Mouse (Mus musculus): ENCODE data around the gene AA467197. TPM values are rescaled to one million over a fixed set of nuclear protein-coding genes. Genes with fewer than 3 reads are reported as not detected.
A peak's percentile ranks its signal among the peaks of the same experiment; 100 is the strongest.

AA467197 gene
- total RNA-seq, 2 experiments from 2014 or later, result 0.41 to 0.60 TPM

DNA sequence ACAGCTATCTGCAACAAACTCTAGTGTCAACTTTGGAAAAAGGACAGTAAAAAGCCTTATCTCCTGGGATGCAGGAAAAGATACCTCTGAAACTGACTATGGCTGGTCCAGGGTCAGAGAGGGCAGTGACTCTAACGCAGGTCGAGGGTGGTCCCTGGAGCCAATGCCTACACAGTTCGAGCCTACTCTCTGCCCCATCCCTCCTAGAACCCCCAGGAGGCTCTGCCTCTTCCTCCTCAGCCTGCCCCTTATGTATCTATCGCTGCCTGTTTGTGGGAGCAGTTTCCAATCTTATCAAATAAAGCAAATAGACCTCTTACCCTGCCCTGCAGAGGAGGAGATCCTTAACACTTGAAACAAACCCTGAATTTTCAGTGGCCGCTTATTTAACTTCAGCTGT lies 1.9 kb downstream of the AA467197 start:
- no peak for DNase-seq

DNA sequence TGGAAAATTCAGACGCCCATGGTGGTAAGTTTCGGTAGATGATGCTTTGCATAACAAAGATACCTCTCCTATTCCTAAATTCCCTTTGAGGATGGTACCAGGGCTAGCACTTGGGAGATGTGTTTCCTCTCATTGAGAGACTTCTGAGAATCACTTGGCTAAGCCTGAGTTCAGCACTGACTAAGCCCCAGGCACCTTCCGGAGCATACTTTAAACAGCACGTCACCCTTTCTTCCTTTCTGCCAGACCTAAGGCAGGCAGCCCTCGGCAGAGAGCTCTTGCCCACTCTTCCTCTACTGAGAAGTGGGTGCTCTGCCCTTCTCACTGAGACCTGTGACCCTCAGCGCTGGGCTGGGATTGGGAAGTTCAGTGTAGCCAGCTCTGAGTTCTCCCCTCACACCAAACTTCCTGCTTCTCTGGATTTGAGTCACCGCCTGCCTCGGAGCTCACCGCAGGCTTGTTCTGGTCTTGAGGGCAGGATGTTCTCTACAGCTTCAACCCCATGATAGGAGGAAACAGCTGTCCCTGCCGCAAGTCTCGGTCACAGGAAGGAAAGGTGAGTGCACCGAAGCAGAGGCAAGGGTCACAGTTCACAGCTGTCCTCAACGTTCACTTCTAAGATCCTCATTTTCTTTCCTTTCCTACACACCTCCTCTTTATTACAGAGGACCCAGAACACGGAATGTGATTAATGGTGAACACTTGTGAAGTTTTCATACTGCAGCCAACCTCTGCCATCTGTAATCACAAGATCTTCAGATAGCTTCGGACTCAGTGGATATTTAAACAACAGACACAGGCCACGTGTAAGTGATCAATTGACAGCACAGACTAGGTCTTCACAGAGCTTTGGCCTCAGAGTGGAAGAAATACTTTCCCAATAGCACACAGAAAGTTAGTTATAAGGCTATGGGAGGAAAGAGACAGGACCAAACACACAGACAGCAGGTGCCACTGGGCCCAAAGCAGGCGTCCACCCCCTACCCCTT lies 15.6 kb downstream of the AA467197 start:
- DNase-seq, result peak; percentile 24 to 70

- no peak for DNase-seq
These were observed 19.3 kb downstream of the AA467197 start for GRCm38 (mm10) chr2:122656052-122656451.

- DNase-seq, result no peak
These were observed 20.0 kb downstream of the AA467197 start for GRCm38 (mm10) chr2:122656767-122657166.

GRCm38 (mm10) chr2:122657707-122658524 lies 21.1 kb downstream of the AA467197 start:
- no peak for DNase-seq

- no peak for DNase-seq
These were observed 23.0 kb downstream of the AA467197 start for GRCm38 (mm10) chr2:122659825-122660224.

GRCm38 (mm10) chr2:122665253-122665972 lies 28.6 kb downstream of the AA467197 start:
- DNase-seq, result no peak

DNA sequence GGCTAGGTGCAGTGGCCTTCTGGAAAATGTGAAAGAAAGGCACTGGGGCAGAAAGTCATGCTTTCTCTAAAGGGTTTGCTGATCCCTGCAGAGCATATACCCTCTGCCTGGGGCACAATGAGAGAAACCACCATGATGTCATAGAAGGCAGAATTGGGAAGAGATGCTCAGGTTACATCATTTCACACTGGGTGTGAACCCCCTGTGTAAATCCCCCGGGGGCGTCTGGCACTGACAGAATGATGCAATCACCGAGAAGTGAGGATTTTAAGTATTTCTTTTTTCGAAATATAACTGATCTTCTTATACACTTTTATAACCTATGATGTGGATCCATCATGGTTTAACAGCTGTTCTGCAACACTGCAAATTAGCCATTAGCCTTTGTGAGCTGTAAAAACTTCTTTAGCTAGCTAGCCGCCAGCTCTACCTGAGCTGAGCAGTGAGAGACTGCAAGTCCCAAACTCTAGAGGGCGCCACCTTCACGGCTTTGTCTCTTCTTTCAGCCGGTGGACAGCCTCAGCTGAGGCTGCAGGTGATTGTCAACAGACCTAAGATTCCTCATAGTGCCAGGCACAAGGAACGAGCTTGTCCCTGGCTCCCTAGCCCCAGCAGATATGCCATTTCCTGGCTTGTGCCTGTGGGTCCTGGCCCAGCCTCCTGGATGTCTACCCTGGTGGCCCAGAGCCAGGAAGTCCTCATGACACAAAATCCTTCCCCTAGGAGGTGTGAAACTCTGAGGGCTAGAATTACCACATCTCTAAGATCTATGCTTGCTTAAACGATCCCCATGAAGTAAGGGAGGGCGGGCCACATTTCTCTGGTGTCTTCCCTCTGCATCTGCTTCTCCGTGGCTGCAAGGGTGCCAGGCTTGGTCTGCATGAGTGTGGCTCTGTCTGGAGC lies 29.4 kb downstream of the AA467197 start:
- peak; percentile 12 to 50 for DNase-seq

DNA sequence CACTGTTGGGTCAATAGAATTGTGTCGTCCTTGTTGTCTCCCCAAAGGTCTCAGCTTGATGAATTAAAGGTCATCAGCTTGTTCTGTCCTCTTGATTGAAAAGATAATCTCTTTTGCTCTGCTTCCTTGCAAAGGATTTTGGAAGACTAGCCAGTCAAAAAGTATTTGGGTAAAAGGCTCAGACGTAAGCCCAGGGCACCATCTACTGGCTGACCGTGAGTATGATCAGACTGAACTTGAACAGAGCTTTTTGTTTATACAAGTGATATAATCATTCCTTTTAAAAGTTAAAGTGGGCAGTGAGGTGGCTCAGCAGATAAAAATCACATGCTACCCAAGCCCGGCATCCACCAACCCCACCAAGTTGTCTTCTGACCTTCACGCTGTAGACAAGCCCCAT lies 31.1 kb downstream of the AA467197 start:
- peak; percentile 14 to 35 for DNase-seq

DNA sequence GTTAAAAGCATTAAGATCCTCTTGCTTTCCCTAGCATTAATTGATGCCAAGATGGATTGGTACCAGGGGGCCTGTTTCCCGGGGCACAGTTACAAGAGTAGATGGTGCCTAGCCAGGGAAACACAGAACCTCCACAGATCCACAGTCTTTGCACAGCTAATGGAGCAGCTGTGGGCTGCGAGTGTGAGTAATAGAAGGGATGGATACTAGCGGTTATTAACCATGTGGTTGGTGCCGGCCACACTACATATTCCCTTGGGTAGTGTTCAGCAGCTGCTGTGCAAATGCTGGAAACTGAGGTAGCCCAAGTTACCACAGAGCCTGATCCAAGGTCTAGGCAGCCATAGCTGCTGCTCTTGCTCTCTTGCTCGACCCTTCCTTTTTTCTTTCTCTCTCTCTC lies 34.9 kb downstream of the AA467197 start:
- no peak for DNase-seq

GRCm38 (mm10) chr2:122672841-122673240 lies 36.1 kb downstream of the AA467197 start:
- no peak for DNase-seq

GRCm38 (mm10) chr2:122675126-122675525 lies 38.3 kb downstream of the AA467197 start:
- no peak for DNase-seq

DNA sequence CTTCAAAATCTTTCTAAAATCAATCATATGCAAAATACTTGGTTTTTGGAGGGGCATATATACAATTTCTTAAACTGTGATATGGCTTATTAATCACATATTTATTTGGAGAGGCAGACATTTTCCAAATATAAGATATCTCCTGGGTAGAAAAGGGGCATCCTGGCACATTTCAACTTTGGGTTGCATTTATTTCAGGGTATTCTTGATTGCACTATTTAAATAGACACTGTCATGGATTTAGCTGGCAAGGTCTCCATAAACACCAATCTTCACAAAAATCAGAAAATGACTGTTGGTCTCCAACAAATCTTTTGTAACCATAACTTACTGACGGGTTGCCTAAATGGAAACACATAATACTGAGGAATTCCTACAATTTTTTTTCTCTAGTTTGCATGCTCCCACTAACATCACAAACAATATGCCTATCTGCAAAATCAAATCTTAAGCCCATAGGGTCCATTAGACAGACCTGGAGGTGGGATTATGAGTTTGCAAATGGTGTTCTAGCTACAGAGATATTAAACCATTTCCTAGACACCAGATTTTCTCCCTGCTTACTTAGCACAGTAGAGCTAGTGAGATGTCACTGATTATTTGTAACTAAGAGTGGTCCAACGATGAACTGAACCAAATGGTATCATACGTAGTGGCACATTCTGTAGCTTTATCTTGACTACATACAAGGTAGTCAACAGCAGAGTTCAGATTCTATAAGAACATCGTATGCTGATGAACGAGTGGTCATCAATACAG lies 44.8 kb downstream of the AA467197 start:
- no peak for DNase-seq

DNA sequence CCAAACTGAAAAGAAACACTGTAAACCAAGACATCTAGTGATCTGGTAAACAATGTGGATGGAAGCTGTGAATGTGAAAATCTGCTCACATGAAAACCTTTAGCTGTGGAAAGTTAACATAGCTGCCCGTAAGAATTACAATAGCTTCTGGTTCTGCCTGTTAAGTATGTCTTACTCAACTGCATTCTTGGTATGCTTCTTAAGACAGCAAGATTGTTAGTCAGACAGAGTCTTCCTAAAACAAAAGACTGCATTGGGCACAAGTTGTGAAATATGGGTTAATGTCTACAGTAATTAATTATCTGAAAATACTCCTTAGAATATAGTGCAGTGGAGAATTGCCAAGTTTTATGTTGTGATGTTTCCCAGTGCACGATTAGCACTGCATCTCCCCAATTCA lies 45.7 kb downstream of the AA467197 start:
- no peak for DNase-seq

DNA sequence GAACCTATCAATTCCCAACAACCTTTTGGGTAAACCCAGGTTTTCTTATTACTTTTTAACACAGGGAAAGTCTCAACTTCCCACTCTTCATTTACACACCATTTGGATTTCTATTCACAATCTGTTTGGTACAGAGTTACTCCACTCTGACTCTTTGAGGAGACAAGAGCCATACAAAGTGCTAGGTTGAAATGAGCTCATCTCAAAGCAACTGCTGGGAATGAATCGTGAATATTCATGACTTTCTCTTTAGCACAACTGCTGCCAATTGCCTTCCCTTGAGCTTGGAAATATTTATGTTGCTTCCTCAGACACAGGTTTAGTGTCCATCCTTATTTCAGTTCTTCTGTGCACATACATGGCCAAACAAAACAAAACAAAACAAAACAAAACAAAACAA lies 46.9 kb downstream of the AA467197 start:
- DNase-seq, result no peak

DNA sequence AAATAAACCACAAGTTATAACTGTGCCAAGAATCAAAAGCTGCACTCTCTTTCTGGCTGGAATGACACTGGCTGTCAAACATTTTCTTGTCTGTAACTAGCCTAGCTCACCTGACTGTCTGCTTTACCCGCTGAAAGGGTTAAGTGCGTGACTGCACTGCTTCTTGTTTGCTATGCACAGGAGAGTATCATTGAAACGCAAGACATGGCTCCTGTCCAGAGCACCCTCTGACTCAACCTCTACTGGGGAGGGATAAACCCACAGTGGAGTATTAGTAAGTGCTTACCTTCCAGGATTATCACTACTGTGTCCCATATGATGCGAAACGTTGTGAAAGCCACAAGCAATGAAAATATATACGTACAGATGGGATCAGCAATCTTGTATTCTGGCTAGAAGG lies 49.9 kb downstream of the AA467197 start:
- DNase-seq, result no peak

All from heart, adult 18-20 months (tissue).